Mouse (Mus musculus) kidney, embryonic 15.5 days (tissue): ENCODE measurements around the gene Mrpl30. TPM values are rescaled to one million over a fixed set of nuclear protein-coding genes. Genes with fewer than 3 reads are reported as not detected.

ENCODE experiments used
- ATAC-seq: fragments of 200-750 bp; cut with Nextera tagmentation; replicated peaks from 2 replicates; pipeline ENCODE4 v1.8.0; 2017; ENCODE audit warnings: moderate TSS enrichment; ENCODE audit not compliant: low FRiP score
- H3K27ac ChIP-seq: fragments of 300-500 bp; sonication (generic); 2 replicates; pipeline ENCODE4 v1.5.1; 2015; ENCODE audit warnings: mild to moderate bottlenecking, inconsistent platforms
- H3K27me3 ChIP-seq: fragments of 300-500 bp; sonication (generic); 2 replicates; pipeline ENCODE4 v1.6.1; 2015; ENCODE audit warnings: inconsistent platforms
- H3K36me3 ChIP-seq: fragments of 300-500 bp; sonication (generic); 2 replicates; pipeline ENCODE4 v1.6.1; 2015; ENCODE audit warnings: inconsistent platforms
- H3K4me1 ChIP-seq: fragments of 300-500 bp; sonication (generic); 2 replicates; pipeline ENCODE4 v1.6.1; 2015; ENCODE audit warnings: inconsistent platforms
- H3K4me2 ChIP-seq: fragments of 300-500 bp; sonication (generic); 2 replicates; pipeline ENCODE4 v1.6.1; 2015; ENCODE audit warnings: moderate library complexity, mild to moderate bottlenecking, inconsistent platforms
- H3K4me3 ChIP-seq: fragments of 300-500 bp; sonication (generic); replicated peaks from 2 replicates; pipeline ENCODE4 v1.5.1; 2015; ENCODE audit warnings: mild to moderate bottlenecking, inconsistent platforms
- H3K9ac ChIP-seq: fragments of 300-500 bp; sonication (generic); 2 replicates; pipeline ENCODE4 v1.6.1; 2015; ENCODE audit warnings: mild to moderate bottlenecking, inconsistent platforms
- H3K9me3 ChIP-seq: fragments of 300-500 bp; sonication (generic); replicated peaks from 2 replicates; pipeline ENCODE4 v1.6.1; 2016; ENCODE audit warnings: inconsistent platforms
- WGBS: fragments of 180-500 bp; shearing (Covaris S2); methylation state at CpG from one replicate; pipeline ENCODE4 v1.1.7; 2015; ENCODE audit warnings: mixed read lengths; 5-methylcytosine and 5-hydroxymethylcytosine counted together
- polyA plus RNA-seq: library from polyadenylated mRNA; unstranded; fragments of >200 nt; fragmentation: Nextera tagmentation; extraction: Ambion mirVana; gene quantifications from 2 replicates; pipeline ENCODE4 v1.2.1, GENCODE M21; 2015

Gene Mrpl30
- 227 and 255 TPM in 2 replicates for polyA plus RNA-seq

- H3K4me3 ChIP-seq, result peak within 1 kb of the TSS; percentile 71
- H3K9me3 ChIP-seq, result no peaks in the 10 kb centered on the region
- peak within 1 kb of the TSS; percentile 59 for H3K4me2 ChIP-seq
- peaks cover 19% of the 10 kb centered on the region for H3K4me1 ChIP-seq
- peaks cover 16% of the 10 kb centered on the region for H3K36me3 ChIP-seq
- H3K27ac ChIP-seq, result peak within 1 kb of the TSS; percentile 79
- WGBS, result under 1% methylated on average over 41 of the region's 41 CpGs
- peak; percentile 95 for ATAC-seq
- H3K9ac ChIP-seq, result peak within 1 kb of the TSS; percentile 67
- no peaks in the 10 kb centered on the region for H3K27me3 ChIP-seq
These were observed at the start of gene Mrpl30, which contains the start of gene Mitd1 for GRCm38 (mm10) chr1:37890025-37890652. TSS of gene Mrpl30 (plus strand) at chr1:37890477. TSS of gene Mitd1 (minus strand) at chr1:37890411.

- Histone ChIP-seq H3K4me1 (no peaks in the 10 kb centered on the region), H3K4me2 (no peak overlapping the region), H3K27me3 (no peaks in the 10 kb centered on the region), H3K36me3 (no peaks in the 10 kb centered on the region), H3K4me3 (no peak overlapping the region), H3K27ac (no peak overlapping the region), H3K9ac (no peak overlapping the region), H3K9me3 (no peaks in the 10 kb centered on the region)
- 82% methylated on average over 8 of the region's 8 CpGs for WGBS
- ATAC-seq, result no peak
These were observed 43.4 kb upstream of the Mrpl30 start for GRCm38 (mm10) chr1:37846878-37847277.

- Histone ChIP-seq H3K4me2 (no peak overlapping the region), H3K9me3 (no peaks in the 10 kb centered on the region), H3K9ac (no peak overlapping the region), H3K4me1 (no peaks in the 10 kb centered on the region), H3K36me3 (no peaks in the 10 kb centered on the region), H3K27ac (no peak overlapping the region), H3K4me3 (no peak overlapping the region), H3K27me3 (no peaks in the 10 kb centered on the region)
- 65% methylated on average over 2 of the region's 2 CpGs for WGBS
- no peak for ATAC-seq
These were observed 39.6 kb upstream of the Mrpl30 start for GRCm38 (mm10) chr1:37850696-37851095.

GRCm38 (mm10) chr1:37864511-37865400 lies 25.5 kb upstream of the Mrpl30 start:
- ATAC-seq, result peak; percentile 99
- peak overlapping the region; percentile 90 for H3K27ac ChIP-seq
- H3K27me3 ChIP-seq, result no peaks in the 10 kb centered on the region
- no peaks in the 10 kb centered on the region for H3K9me3 ChIP-seq
- H3K9ac ChIP-seq, result peak overlapping the region; percentile 67
- peak overlapping the region; percentile 81 for H3K4me2 ChIP-seq
- peaks cover 5% of the 10 kb centered on the region for H3K4me1 ChIP-seq
- WGBS, result under 1% methylated on average over 90 of the region's 90 CpGs
- no peaks in the 10 kb centered on the region for H3K36me3 ChIP-seq
- H3K4me3 ChIP-seq, result peak overlapping the region; percentile 77

- peak overlapping the region; percentile 90 for H3K27ac ChIP-seq
- no peak for ATAC-seq
- WGBS, result 12% methylated on average over 23 of the region's 23 CpGs
- H3K36me3 ChIP-seq, result no peaks in the 10 kb centered on the region
- H3K27me3 ChIP-seq, result no peaks in the 10 kb centered on the region
- H3K4me3 ChIP-seq, result peak overlapping the region; percentile 77
- H3K9ac ChIP-seq, result peak overlapping the region; percentile 62
- H3K9me3 ChIP-seq, result no peaks in the 10 kb centered on the region
- H3K4me2 ChIP-seq, result peak overlapping the region; percentile 81
- H3K4me1 ChIP-seq, result peaks cover 5% of the 10 kb centered on the region
These were observed 24.7 kb upstream of the Mrpl30 start for GRCm38 (mm10) chr1:37865401-37866215.

- Histone ChIP-seq H3K9ac (peak within 1 kb of the TSS; percentile 62), H3K4me2 (peak within 1 kb of the TSS; percentile 81), H3K27ac (peak within 1 kb of the TSS; percentile 90), H3K4me3 (peak within 1 kb of the TSS; percentile 77), H3K4me1 (peaks cover 5% of the 10 kb centered on the region), H3K36me3 (no peaks in the 10 kb centered on the region), H3K27me3 (no peaks in the 10 kb centered on the region), H3K9me3 (no peaks in the 10 kb centered on the region)
- 89% methylated on average over 6 of the region's 6 CpGs for WGBS
- ATAC-seq, result no peak
These were observed 24.0 kb upstream of the Mrpl30 start, which contains the start of gene Tsga10 for GRCm38 (mm10) chr1:37866286-37866685. TSS of gene Tsga10 (minus strand) at chr1:37866429.

- Histone ChIP-seq H3K36me3 (no peaks in the 10 kb centered on the region), H3K27me3 (no peaks in the 10 kb centered on the region), H3K27ac (no peak overlapping the region), H3K4me2 (no peak overlapping the region), H3K4me1 (peaks cover 10% of the 10 kb centered on the region), H3K4me3 (no peak overlapping the region), H3K9me3 (no peaks in the 10 kb centered on the region), H3K9ac (no peak overlapping the region)
- no peak for ATAC-seq
- WGBS, result 66% methylated on average over 1 of the region's 1 CpGs
These were observed 23.2 kb upstream of the Mrpl30 start for GRCm38 (mm10) chr1:37867056-37867455.

- Histone ChIP-seq H3K9me3 (no peaks in the 10 kb centered on the region), H3K4me2 (no peak overlapping the region), H3K27me3 (no peaks in the 10 kb centered on the region), H3K4me1 (peaks cover 13% of the 10 kb centered on the region), H3K27ac (no peak overlapping the region), H3K4me3 (no peak overlapping the region), H3K9ac (no peak overlapping the region), H3K36me3 (no peaks in the 10 kb centered on the region)
- ATAC-seq, result no peak
- WGBS, result 70% methylated on average over 10 of the region's 10 CpGs
These were observed 22.5 kb upstream of the Mrpl30 start for GRCm38 (mm10) chr1:37867684-37868322.

- Histone ChIP-seq H3K9me3 (no peaks in the 10 kb centered on the region), H3K4me3 (no peak overlapping the region), H3K27ac (no peak overlapping the region), H3K4me1 (peaks cover 18% of the 10 kb centered on the region), H3K27me3 (no peaks in the 10 kb centered on the region), H3K9ac (no peak overlapping the region), H3K36me3 (no peaks in the 10 kb centered on the region), H3K4me2 (no peak overlapping the region)
- 65% methylated on average over 10 of the region's 10 CpGs for WGBS
- ATAC-seq, result no peak
These were observed 21.6 kb upstream of the Mrpl30 start for GRCm38 (mm10) chr1:37868640-37869039.

GRCm38 (mm10) chr1:37869362-37869761 lies 20.9 kb upstream of the Mrpl30 start:
- no peaks in the 10 kb centered on the region for H3K27me3 ChIP-seq
- no peaks in the 10 kb centered on the region for H3K36me3 ChIP-seq
- 61% methylated on average over 2 of the region's 2 CpGs for WGBS
- no peak for ATAC-seq
- H3K9me3 ChIP-seq, result no peaks in the 10 kb centered on the region
- no peak overlapping the region for H3K27ac ChIP-seq
- no peak overlapping the region for H3K4me3 ChIP-seq
- no peak overlapping the region for H3K4me2 ChIP-seq
- H3K9ac ChIP-seq, result no peak overlapping the region
- peaks cover 18% of the 10 kb centered on the region for H3K4me1 ChIP-seq

GRCm38 (mm10) chr1:37871704-37872103 lies 18.6 kb upstream of the Mrpl30 start, which contains the start of gene Lipt1:
TSS of gene Lipt1 (plus strand) at chr1:37871738.
- H3K4me3 ChIP-seq, result peak within 1 kb of the TSS; percentile 56
- peaks cover 20% of the 10 kb centered on the region for H3K36me3 ChIP-seq
- ATAC-seq, result peak; percentile 82
- H3K4me2 ChIP-seq, result peak within 1 kb of the TSS; percentile 72
- H3K27me3 ChIP-seq, result no peaks in the 10 kb centered on the region
- H3K9me3 ChIP-seq, result no peaks in the 10 kb centered on the region
- peak within 1 kb of the TSS; percentile 45 for H3K9ac ChIP-seq
- H3K4me1 ChIP-seq, result peaks cover 13% of the 10 kb centered on the region
- H3K27ac ChIP-seq, result peak within 1 kb of the TSS; percentile 87
- 6% methylated on average over 7 of the region's 7 CpGs for WGBS
